Mouse (Mus musculus): ENCODE data around the gene Enox1.

DNA sequence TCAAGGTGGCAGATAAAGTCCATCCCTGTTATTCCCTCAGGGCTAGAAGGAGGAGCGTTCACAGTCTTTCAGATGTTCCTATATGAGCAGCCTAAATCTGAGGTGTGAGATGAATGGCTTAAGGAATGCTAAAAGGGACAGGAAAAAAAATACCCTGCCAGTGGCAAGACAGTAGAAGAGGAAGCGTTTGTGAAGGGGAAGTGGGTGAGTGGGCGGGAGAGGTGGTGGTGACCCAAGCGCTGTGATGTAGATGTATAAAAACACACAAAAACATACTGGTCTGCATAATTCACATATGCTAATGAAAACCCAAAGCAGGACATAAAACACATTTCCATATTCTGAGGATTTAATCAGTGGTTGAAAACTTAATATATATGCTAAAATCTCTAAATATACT lies 367.7 kb downstream of the Enox1 start:
- TF ChIP-seq GATA1 (IDR thresholded peaks at IDR 0.05; ENCODE audit: low read length) (no peak), TAL1 (IDR thresholded peaks at IDR 0.05; ENCODE audit: low read length) (no peak)
